Mouse (Mus musculus): Measurements from ENCODE around the gene Rbm17.

Rbm17 gene

DNA sequence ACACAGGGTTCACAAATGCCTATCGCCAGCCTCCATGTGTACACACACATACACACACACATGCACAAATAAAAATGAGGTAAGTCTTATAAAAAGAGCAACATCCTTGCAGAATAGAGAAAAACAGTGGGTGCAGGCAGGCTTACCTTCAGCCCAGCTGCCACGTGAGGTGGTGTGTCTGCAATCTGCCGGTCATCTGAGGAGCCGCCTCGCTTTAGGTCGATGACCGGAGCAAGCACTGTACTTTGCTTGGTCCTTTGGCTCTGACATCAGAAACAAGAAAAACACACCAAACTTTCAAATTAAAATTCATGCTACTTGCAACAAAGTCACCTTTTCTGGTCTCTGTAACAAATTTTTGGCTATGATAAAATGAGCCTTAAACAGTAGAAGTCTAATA, 6.0 kb downstream of the Rbm17 start:
- DNase-seq (ENCODE audit: extremely low read depth, insufficient read length, low spot score) = no peak

DNA sequence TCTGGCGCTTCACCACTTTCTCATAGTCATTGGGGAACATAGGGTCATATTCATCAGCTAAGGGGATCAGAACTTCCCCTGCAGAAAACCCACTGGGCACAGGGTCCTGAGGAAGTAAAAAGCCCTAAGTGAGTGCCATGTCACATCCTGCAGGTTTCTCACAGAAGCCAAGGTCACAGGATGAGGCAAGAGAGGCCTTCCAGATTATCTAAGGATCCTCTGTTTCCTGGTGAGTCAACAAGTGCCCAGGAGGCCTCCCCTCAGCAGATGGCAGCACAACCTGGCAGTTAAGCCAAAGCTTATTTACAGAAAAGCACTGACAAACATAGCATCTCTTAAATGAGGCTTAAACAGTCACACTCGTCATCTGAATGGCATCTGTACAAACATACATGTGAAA, 7.3 kb downstream of the Rbm17 start:
- DNase-seq (ENCODE audit: extremely low read depth, insufficient read length, low spot score) = no peak

DNA sequence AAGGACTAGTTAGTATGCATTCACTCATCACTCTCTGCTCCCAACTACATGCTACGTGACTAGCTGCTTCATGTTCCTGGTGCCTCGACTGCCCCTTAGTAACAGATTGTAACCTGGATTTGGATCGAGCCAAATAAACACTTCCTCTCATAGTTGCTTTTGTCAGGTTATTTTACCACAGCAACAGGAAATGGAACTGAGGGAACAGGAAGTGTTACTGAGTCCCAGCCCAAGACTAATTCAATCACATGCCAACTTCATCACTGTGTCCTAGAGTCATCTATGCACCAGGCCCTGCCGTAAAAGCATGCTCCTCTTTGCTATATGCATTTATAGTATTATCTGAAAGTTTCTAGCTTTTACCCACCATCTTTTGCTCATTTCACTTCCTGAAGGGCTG, 16.0 kb downstream of the Rbm17 start:
- no peak for DNase-seq (ENCODE audit: extremely low read depth, insufficient read length, low spot score)

DNA sequence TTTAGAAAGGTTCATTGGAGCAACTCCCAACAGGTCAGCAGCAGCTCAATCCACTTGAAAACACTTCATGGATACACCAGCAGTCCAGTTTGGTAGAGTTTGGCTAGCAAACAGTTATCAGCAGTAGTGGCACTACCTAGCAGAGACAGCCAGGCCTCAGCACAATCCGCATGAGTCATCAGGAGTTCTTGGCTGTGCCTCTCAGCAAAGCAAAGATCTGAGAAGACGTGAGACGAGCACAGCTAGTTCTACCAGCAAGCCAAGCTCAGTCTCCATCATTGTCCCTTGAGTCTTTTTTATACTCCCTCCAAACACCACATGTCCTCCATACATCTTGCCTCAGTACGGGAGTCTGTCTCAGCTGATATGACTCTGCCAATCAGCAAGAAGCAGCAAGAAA, 24.6 kb downstream of the Rbm17 start:
- DNase-seq (ENCODE audit: extremely low read depth, insufficient read length, low spot score) = no peak

DNA sequence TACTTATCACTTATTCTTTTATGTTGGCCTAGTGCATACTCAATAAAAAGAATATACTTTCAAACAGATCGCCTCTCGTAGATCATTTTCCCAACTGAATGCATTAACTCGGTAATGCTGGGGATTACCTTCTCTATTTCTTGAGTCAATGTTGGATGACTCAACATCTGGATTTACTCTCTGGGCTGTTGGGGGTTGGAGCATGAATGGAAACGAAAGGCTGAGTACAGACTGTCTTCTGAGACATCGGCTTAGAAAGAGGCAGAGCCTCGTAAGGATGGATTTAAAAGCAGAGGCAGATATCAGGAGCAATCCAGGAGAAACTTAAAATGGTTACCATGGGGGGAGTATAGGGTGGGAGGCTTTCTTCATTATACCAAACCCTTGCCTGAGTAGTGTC, 25.8 kb downstream of the Rbm17 start:
- DNase-seq (ENCODE audit: extremely low read depth, insufficient read length, low spot score) = no peak

DNA sequence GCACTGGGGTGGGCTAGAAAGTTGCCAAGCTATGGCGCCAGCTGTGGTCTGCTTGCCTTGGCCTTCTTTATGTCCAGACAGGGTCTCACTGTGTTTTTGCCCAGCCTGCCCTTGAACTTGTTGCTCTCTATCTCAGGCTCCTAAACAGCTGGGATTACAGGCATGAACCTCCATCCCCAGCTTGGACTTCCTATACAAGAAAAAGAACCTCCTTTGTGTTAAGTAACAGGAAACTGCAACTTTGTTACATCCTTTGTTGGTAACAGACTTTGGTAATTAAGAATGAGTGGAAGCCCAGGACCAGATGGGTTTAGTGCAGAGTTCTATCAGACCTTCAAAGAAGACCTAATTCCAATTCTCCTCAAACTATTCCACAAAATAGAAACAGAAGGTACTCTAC, 30.3 kb downstream of the Rbm17 start:
- no peak for DNase-seq (ENCODE audit: extremely low read depth, insufficient read length, low spot score)

DNA sequence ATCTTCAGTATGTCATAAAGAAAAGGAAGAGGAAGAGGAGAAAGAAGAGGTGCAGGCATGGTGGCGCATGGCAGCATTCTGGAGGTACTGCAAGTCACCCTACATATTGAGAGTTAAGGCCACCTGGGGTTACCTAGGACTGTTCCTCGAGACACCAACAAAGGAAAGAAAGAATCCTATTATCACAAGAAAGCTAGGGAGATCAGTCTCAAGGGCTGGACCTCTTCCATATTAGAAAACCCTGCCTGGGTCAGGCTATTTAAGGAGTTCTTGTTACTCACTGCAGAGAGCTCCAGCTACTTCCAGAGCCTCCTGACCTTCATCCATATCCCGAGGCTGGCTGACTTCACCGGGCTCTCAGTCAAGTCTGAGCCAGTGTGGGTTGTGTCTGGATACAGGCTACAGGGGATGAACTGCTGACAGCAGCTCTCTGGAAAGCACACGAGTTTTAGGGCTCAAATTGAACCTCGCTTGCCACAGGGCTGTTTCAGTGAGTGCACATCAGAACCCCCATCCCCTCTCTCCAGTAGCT, 32.9 kb downstream of the Rbm17 start:
- DNase-seq (ENCODE audit: extremely low read depth, insufficient read length, low spot score) = no peak

DNA sequence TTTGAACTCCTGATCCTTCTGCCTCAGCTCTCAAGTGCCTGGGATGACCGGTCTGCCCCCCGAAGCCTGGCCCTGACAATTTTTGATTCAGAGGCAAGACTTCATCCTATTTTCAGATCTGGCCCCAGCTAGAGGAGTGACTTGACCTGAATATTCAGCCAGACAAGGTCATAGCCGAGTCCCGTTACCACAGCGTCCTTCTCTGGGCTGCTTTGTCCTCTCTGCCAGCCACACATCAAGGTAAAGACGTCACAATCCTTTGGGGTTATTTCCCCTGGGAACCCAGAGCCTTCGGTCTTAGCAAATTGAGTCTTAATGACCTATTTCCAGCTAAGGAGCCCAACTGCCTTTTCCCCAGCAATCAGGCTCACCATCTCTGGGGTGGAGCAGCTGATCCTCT, 35.5 kb downstream of the Rbm17 start:
- DNase-seq (ENCODE audit: extremely low read depth, insufficient read length, low spot score) = no peak

DNA sequence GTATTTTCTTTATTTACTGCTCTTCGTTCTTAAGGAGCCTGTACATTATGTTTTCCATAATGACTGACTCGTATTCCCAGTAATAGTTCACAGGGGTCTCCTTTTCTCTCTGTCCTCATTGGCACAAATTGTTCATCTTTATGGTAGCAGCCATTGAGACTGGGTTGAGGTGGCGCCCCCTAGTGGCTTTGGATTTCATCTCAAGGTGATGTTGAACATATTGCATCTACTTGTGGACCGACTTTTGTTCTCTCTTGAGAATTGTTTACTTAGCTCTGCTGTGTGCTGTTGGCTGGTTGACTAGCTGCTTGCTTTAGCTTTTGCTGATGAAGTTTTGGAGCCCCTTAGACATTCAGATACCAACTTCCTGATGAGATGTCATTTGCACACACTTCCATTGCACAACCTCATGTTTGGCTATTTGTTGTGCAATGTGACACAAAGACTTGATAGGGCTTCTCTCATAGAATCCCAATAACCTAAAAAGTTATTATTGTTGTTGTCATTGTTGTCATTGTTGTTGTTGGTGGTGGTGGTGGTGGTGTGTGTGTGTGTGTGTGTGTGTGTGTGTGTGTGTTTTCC, 36.1 kb downstream of the Rbm17 start:
- DNase-seq (ENCODE audit: extremely low read depth, insufficient read length, low spot score) = no peak

DNA sequence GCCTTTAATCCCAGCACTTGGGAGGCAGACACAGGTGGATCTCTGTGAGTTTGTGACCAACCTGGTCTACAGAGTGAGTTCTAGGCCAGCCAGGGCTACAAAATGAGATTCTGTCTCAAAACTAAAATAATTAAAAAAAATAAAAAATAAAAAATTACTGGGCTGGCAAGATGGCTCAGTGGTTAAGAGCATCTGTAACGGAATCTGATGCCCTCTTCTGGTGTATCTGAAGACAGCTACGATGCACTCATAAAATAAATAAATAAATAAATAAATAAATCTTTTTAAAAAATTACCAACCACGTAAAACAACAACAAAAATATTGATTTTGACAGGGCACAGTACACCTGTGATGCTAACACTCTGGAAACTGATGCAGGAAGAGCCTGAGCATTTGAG, 37.1 kb downstream of the Rbm17 start:
- DNase-seq (ENCODE audit: extremely low read depth, insufficient read length, low spot score) = no peak

DNA sequence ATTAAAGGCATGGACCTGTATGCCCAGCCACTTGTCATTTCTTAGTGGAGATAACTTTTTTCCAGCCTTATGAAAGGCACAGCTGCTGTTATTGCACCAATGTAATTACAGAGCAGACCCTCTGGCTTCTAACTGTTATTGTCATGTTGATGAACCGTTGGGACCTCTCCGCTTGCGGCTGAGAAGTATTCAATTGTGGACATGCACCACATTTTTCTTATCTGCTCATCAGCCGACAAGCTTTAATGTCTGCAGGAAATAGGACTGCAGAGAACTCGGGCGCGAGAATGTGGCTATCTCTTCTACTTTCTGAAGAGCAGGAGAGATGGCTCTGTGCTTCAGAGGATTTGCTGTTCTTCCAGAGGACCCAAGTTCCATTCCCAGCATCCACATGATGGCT, 37.7 kb downstream of the Rbm17 start:
- DNase-seq (ENCODE audit: extremely low read depth, insufficient read length, low spot score) = no peak

DNA sequence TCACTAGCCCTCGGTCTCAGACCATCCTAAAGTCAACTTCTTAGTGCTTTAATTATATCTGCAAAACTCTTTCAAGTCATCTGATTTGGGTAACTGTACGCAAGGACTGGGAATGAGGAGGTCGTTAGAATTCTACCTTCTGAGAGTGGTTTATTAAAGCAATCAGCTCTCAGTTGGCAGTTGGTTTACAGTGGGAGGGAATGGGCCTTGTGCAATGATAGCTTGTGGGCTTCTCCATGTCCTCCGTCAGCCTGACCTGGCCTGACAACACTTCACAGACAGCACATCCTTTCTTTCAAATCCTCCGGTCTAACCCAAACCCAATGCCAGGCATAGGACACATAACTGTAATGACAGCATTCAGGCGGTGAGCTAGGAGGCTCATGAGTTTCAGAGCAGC, 39.2 kb downstream of the Rbm17 start:
- DNase-seq (ENCODE audit: extremely low read depth, insufficient read length, low spot score) = no peak

DNA sequence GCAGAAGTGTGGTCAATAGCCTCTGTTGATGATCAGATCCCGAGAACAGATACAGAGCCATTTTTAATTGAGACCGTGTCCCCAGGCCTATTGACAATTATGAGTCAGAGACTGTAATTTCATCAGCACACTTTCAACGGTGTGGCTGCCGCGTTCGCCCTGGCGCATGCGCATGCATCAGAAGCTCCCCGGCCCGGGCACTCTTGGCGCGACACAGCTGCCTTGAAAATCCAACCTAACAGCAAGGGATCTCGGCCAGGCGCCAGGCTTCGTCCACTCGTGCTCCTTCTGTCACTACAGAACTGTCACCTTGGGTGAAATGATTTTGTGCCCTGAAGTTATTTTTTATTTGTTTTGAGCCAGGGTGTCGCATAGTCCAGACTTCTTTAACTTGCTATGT, 40.7 kb downstream of the Rbm17 start:
- DNase-seq (ENCODE audit: extremely low read depth, insufficient read length, low spot score) = no peak

DNA sequence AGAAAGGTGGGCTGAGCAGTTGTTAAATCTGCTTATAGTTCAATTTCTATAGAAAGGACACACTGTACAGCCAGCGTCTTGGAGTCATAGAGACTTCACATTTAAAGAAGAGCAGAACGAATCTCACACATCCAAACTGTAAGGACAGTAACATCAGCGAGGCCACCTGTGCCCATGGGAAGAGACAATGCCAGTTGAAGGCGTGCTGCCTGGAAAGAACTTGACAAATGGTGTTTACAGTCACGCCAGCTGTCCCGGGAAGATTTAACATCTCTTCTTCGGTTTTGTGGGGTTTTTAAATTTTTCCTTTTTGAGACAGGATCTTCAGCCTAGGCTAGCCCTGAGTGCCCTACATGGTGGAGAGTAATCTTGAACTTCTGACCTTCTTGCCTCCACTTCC, 45.3 kb downstream of the Rbm17 start:
- DNase-seq (ENCODE audit: extremely low read depth, insufficient read length, low spot score) = no peak

DNA sequence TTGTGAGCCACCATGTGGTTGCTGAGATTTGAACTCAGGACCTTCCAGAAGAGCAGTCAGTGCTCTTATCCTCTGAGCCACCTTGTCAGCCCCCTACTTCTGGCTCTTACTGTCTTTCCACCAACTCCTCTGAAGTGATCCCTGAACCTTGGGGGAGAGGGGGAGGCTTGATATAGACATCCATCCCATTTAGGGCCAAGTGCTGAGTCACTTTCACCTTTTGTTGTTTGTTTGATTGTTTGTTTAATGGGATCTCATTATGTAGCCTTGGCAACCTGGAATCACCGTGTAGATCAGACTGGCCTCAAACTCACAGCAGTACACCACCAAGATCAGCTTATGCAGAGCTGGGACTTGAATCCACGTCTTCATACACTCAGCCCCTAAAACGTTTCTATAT, 46.7 kb downstream of the Rbm17 start:
- DNase-seq (ENCODE audit: extremely low read depth, insufficient read length, low spot score) = no peak

DNA sequence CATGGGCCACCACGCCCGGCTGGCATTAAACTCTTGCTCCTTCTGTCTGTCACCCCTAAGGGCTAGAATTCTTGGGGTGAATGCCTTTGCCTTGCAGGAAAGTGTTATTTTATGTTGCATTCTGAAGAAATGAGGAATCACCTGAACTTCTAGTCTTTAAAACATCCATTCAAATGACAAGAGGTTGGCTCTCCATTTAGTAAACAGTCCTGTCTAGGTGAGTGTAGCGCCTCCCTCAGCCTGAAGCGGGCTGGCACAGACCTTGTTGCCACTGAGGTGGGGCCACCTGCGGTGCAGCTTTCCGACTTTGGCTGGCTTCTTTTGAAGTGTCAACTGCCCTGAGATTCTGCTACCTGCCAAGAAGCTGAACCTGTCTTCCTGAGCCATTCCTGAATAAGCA, 48.6 kb downstream of the Rbm17 start:
- no peak for DNase-seq (ENCODE audit: extremely low read depth, insufficient read length, low spot score)

DNA sequence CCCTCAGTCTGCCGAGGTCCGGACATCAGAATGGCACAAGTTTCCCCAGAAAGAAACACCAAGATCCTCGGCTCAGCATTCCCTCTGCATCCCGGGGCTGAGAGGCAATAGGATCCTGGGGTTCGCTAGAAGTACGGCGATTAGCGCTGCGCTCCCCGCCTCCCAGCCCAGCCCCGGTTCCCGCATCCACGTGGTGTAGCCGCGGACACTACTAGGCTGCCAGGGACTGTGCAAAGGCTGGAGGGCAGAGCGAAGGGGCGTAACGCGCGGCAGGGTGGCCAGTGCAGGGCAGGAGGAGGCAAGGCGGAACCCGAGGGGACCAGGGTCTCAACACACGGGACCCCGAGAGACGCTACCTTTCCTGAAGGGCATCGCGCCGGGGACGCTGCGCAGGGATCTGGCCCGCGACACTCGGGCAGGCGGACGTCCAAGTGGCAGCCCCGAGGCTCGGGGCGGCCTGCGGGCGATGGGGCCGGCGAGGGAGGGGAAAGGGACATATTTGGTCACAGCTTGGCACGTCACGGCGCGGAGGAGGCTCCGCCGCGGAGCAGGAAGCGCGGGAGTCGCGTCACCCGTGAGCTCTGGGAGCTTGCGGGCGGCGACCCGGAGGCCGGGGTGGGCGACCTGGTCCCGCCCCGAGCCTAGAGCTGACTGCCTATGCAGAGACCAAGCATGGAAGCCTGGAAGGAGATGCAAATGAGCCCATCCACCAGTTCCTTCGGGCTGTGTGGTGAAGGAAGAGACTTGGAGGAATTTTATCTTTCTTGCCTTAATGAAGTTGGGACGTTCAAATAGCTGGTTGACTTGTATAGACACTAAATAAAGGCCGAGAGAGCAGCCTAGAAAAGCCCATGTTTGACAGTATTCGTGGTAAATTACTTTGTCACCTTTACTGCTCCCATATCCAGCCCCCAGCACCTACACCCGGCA, 50.2 kb downstream of the Rbm17 start, which contains the start of gene Pfkfb3:
Gene Pfkfb3, minus strand, starts transcription at position 607 of the 930 bp plus-strand sequence.
- no peak for DNase-seq (ENCODE audit: extremely low read depth, insufficient read length, low spot score)

DNA sequence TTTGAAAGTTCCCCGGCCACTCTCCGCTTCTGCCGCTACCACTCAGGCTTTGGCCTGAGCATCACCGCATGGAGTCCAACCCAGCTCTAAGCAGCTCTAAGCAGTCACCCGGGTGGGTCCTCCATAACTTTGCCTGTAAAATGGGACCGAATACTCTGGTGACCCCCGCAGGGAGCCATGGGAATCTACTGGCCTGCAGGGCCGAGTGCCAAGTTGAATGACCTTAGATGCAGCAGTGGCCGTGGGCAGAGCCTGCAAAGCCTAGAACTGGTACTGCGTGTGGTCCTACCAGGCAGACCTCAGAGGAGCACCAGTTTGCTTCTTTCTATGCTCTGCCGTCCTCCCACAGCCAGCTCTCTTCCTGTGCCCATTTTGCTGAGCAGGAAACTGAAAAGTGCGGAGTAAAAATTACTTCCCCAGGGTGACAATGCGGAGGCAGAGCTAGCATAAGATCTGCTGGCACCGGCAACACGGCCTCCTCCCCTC, 50.9 kb downstream of the Rbm17 start:
- no peak for DNase-seq (ENCODE audit: extremely low read depth, insufficient read length, low spot score)

DNA sequence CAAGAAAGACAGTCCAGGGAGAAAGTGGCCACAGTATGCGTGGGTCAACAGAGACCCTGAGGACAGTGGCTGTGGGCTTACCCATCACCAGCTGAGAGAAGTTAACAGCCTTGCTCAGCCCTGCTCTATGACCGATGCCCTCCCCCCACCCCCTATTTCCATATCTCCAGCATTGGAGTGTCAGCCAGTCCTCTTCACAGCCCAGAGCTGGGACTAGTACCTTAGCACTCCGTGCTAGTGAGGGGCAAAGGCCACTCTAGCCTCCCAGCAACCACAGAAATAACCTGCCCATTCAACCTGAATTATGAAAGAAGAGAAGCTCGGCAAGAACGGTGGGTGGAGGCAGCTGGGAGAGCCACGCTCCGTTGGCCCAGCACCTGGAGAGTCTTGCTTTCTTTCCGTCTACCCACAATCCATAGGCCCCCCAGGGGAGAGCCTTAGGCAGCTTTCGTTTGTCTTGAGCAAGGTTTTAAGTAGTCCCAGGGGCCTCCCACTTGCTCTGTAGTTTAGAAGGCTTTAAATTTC, 51.6 kb downstream of the Rbm17 start:
- no peak for DNase-seq (ENCODE audit: extremely low read depth, insufficient read length, low spot score)

DNA sequence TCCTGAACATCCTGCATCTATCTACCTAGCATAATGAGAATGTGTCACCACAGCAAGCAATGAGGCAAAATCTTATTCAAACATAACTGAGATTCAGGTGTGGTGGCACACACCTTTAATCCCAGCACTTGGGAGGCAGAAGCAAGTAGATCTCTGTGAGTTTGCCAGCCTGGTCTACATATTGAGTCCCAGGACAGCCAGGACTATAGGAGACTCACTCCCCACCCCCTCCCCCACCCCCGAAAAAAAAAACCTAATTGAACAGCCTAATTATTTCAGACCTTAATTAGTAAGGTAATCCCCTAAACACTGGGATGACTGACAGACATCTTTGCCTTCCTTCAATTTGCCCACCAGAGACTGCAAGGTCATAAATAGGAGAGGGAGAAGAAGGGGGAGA, 52.2 kb downstream of the Rbm17 start:
- no peak for DNase-seq (ENCODE audit: extremely low read depth, insufficient read length, low spot score)

DNA sequence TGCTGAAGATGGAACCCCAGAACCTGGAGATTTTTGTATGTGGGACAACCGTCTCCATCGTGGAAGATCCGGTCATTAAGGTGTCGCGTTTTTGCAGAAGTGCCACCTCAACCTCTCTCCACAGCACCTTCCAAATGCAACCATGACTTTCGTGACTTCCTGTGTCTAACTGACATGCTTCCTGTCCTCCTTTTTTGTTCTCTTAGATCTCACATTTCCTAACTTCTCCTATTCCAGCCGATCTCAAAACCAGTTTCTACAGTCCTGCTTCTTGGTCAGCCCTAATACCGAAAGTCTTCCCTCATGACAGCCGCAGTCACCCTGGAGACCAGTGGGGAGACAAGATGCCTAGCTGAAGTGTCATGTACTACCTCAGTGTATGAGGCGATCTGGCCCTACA, 55.4 kb downstream of the Rbm17 start:
- DNase-seq (ENCODE audit: extremely low read depth, insufficient read length, low spot score) = no peak

DNA sequence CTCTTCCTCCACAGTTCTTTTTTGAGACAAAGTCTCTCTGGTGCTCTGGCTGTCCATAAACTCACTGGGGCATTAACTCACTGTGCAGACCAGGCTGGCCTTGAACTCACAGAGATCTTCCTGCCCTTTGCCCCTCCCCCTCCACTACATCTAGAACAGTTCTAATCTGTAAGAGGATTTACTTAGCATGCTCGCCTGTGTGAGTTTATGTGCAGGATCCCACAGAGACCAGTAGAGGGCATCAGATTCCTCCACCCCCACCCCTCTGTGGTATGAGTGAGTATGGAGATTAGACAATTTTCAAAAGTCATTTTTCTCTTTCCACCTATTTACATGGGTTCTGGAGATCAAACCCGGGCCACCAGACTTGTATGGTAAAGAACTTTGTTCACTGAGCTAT, 56.3 kb downstream of the Rbm17 start:
- DNase-seq (ENCODE audit: extremely low read depth, insufficient read length, low spot score) = no peak
